Mouse (Mus musculus): ENCODE measurements around the gene Usp36. TPM values are rescaled to one million over a fixed set of nuclear protein-coding genes. Genes with fewer than 3 reads are reported as not detected.

Usp36 gene
- total and polyA plus RNA-seq, 2 experiments, result 2.7 to 12.3 TPM

GRCm38 (mm10) chr11:118295026-118295425 is 5.0 kb upstream of the Usp36 start:
- no peak overlapping the region for H3K27ac ChIP-seq (replicated peaks; ENCODE audit: insufficient read depth, low read depth, low read length)
- H3K27me3 ChIP-seq (ENCODE audit: control insufficient read depth, insufficient read depth, low read length), result no peaks in the 10 kb centered on the region
- no peaks in the 10 kb centered on the region for H3K36me3 ChIP-seq (ENCODE audit: control insufficient read depth, insufficient read depth, low read length)
- TF ChIP-seq CTCF (IDR thresholded peaks at IDR 0.05; ENCODE audit: low read depth, low read length) (no peak), POLR2A (IDR thresholded peaks at IDR 0.05; ENCODE audit: extremely low read depth, insufficient read depth, low read length) (no peak)
- H3K9ac ChIP-seq (ENCODE audit: low read depth, low read length), result no peak overlapping the region
- no peaks in the 10 kb centered on the region for H3K79me2 ChIP-seq (ENCODE audit: control insufficient read depth, insufficient read depth, low read length)
- H3K4me1 ChIP-seq (ENCODE audit: control insufficient read depth, insufficient read depth, low read length), result 0 out of 2 replicates have a peak, but pooled peaks cover 3% of the 10 kb centered on the region
- no peak for DNase-seq (ENCODE audit: extremely low read depth, low read depth, low spot score)
- H3K4me3 ChIP-seq (ENCODE audit: insufficient read depth, low read depth, low read length), result no peak overlapping the region
- WGBS, result 80% methylated on average over 2 of the region's 2 CpGs

DNA sequence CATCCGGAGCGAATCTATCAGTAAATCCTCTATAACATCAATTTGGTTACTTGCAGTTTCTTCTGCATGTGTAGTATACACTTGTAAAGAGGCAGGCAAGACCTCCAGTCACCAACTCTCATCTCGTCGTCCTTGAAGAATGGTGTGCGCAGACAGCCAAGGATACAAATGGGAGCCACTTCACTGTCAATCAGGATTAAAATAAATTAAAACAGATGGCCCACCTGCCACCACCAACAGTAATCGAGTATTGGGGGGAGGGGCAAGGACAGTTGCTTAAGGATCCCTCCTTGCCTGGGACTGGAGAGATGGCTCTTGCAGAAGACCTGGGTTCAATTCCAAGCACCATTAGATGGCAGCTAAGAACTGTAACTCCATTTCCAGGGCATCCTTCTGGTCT is 2.6 kb upstream of the Usp36 start:
- WGBS, result 76% methylated on average over 6 of the region's 6 CpGs
- TF ChIP-seq POLR2A (IDR thresholded peaks at IDR 0.05; ENCODE audit: extremely low read depth, insufficient read depth, low read length) (no peak), CTCF (IDR thresholded peaks at IDR 0.05; ENCODE audit: low read depth, low read length) (no peak)
- no peak for DNase-seq (ENCODE audit: extremely low read depth, low read depth, low spot score)
- no peak overlapping the region for H3K4me3 ChIP-seq (ENCODE audit: insufficient read depth, low read depth, low read length)
- peaks cover 9% of the 10 kb centered on the region for H3K4me1 ChIP-seq (ENCODE audit: control insufficient read depth, insufficient read depth, low read length)
- H3K79me2 ChIP-seq (ENCODE audit: control insufficient read depth, insufficient read depth, low read length), result peaks cover 10% of the 10 kb centered on the region; the same call in 1 of the 2 replicates
- no peaks in the 10 kb centered on the region for H3K27me3 ChIP-seq (ENCODE audit: control insufficient read depth, insufficient read depth, low read length)
- H3K27ac ChIP-seq (replicated peaks; ENCODE audit: insufficient read depth, low read depth, low read length), result no peak overlapping the region
- H3K9ac ChIP-seq (ENCODE audit: low read depth, low read length), result no peak overlapping the region
- H3K36me3 ChIP-seq (ENCODE audit: control insufficient read depth, insufficient read depth, low read length), result no peaks in the 10 kb centered on the region

GRCm38 (mm10) chr11:118289562-118289961 is 482 bp downstream of the Usp36 start:
- Histone ChIP-seq H3K79me2 (ENCODE audit: control insufficient read depth, insufficient read depth, low read length) (peaks cover 12% of the 10 kb centered on the region; the same call in 1 of the 2 replicates), H3K4me3 (ENCODE audit: insufficient read depth, low read depth, low read length) (peak overlapping the region; percentile 79), H3K27ac (replicated peaks; ENCODE audit: insufficient read depth, low read depth, low read length) (peak overlapping the region; percentile 69), H3K4me1 (ENCODE audit: control insufficient read depth, insufficient read depth, low read length) (peaks cover 9% of the 10 kb centered on the region), H3K27me3 (ENCODE audit: control insufficient read depth, insufficient read depth, low read length) (no peaks in the 10 kb centered on the region), H3K9ac (ENCODE audit: low read depth, low read length) (peak overlapping the region; percentile 81), H3K36me3 (ENCODE audit: control insufficient read depth, insufficient read depth, low read length) (peaks cover 9% of the 10 kb centered on the region; the same call in 1 of the 2 replicates)
- under 1% methylated on average over 22 of the region's 22 CpGs for WGBS
- DNase-seq (ENCODE audit: extremely low read depth, low read depth, low spot score), result peak; percentile 45
- TF ChIP-seq POLR2A (IDR thresholded peaks at IDR 0.05; ENCODE audit: extremely low read depth, insufficient read depth, low read length) (no peak), CTCF (IDR thresholded peaks at IDR 0.05; ENCODE audit: low read depth, low read length) (no peak)

DNA sequence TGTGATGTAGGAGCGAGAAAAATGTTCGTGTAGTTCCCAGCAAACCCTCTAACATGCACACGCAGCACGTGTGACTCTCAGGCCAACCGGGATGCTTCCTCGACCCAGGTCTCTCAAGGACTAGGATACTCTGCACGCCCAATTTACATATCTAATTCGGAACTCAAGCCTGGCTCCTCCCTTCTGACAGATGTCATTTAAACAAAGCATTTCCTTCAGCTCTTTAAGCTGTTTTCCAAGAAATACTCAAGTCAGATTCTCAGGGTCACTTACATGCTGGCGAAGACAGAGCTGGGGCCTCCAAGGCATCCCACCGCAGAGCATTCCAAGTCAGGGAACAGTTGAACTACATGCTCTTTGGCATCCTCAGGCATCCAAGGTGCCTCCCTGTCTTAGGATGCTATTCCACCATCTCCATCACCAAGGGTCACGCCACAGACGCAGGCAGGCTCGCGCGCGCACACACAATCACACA is 970 bp downstream of the Usp36 start:
- WGBS, result 4% methylated on average over 16 of the region's 16 CpGs
- peaks cover 9% of the 10 kb centered on the region for H3K4me1 ChIP-seq (ENCODE audit: control insufficient read depth, insufficient read depth, low read length)
- peaks cover 12% of the 10 kb centered on the region; the same call in 1 of the 2 replicates for H3K79me2 ChIP-seq (ENCODE audit: control insufficient read depth, insufficient read depth, low read length)
- H3K9ac ChIP-seq (ENCODE audit: low read depth, low read length), result peak overlapping the region; percentile 81
- H3K27ac ChIP-seq (replicated peaks; ENCODE audit: insufficient read depth, low read depth, low read length), result no peak overlapping the region
- H3K27me3 ChIP-seq (ENCODE audit: control insufficient read depth, insufficient read depth, low read length), result no peaks in the 10 kb centered on the region
- DNase-seq (ENCODE audit: extremely low read depth, low read depth, low spot score), result peak; percentile 10
- H3K36me3 ChIP-seq (ENCODE audit: control insufficient read depth, insufficient read depth, low read length), result peaks cover 13% of the 10 kb centered on the region; the same call in 1 of the 2 replicates
- peak overlapping the region; percentile 79 for H3K4me3 ChIP-seq (ENCODE audit: insufficient read depth, low read depth, low read length)
- TF ChIP-seq POLR2A (IDR thresholded peaks at IDR 0.05; ENCODE audit: extremely low read depth, insufficient read depth, low read length) (no peak), CTCF (IDR thresholded peaks at IDR 0.05; ENCODE audit: low read depth, low read length) (no peak)

DNA sequence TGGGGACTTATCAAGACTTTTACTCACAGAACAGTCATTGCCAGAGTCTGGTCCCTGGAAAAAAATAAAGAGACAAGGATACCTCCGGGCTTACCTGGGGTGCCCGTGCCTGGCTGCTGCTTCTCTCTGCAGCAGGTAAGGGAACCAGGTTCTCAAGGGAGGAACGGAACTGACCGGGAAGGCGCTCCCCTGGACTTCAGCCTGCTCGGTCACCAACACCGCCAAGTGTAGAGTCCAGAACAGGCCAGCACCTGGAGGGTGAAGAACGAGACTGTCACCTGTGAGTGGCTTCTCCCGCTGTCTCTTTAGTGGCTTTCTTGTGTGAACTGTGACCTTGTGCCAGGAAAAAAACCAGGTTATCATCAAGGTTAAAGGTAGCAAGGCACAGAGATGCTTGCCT is 2.5 kb downstream of the Usp36 start:
- Histone ChIP-seq H3K9ac (ENCODE audit: low read depth, low read length) (no peak overlapping the region), H3K4me3 (ENCODE audit: insufficient read depth, low read depth, low read length) (no peak overlapping the region), H3K27ac (replicated peaks; ENCODE audit: insufficient read depth, low read depth, low read length) (no peak overlapping the region), H3K4me1 (ENCODE audit: control insufficient read depth, insufficient read depth, low read length) (peaks cover 9% of the 10 kb centered on the region), H3K27me3 (ENCODE audit: control insufficient read depth, insufficient read depth, low read length) (no peaks in the 10 kb centered on the region), H3K36me3 (ENCODE audit: control insufficient read depth, insufficient read depth, low read length) (peaks cover 21% of the 10 kb centered on the region; the same call in 1 of the 2 replicates), H3K79me2 (ENCODE audit: control insufficient read depth, insufficient read depth, low read length) (peaks cover 12% of the 10 kb centered on the region; the same call in 1 of the 2 replicates)
- DNase-seq (ENCODE audit: extremely low read depth, low read depth, low spot score), result no peak
- no peak for TF ChIP-seq CTCF (IDR thresholded peaks at IDR 0.05; ENCODE audit: low read depth, low read length)
- no peak for TF ChIP-seq POLR2A (IDR thresholded peaks at IDR 0.05; ENCODE audit: extremely low read depth, insufficient read depth, low read length)
- WGBS, result 88% methylated on average over 9 of the region's 9 CpGs

DNA sequence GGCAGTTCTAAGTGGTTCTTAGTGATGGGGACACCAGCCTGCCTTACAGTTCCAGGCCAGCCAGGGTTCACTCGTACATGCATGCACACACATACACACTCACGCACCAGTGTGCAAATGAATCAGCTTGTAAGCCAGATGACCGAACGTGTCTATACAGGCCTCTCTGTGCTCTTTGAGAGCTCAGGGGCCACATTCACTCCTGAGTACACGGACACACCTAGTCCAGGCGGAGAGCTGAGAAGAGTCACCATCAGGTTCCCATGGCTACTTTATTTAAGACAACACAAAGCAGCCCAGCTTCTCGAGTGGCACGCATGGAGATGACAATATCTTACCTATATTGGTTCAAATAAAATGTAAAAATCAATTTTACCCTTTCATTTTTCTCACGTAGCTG is 3.6 kb downstream of the Usp36 start:
- TF ChIP-seq POLR2A (IDR thresholded peaks at IDR 0.05; ENCODE audit: extremely low read depth, insufficient read depth, low read length) (no peak), CTCF (IDR thresholded peaks at IDR 0.05; ENCODE audit: low read depth, low read length) (no peak)
- 91% methylated on average over 9 of the region's 9 CpGs for WGBS

More for the DNA sequence above, 3.6 kb downstream of the Usp36 start:
- H3K36me3 ChIP-seq (ENCODE audit: control insufficient read depth, insufficient read depth, low read length), result peaks cover 21% of the 10 kb centered on the region; the same call in 1 of the 2 replicates
- peaks cover 9% of the 10 kb centered on the region for H3K4me1 ChIP-seq (ENCODE audit: control insufficient read depth, insufficient read depth, low read length)
- no peak overlapping the region for H3K27ac ChIP-seq (replicated peaks; ENCODE audit: insufficient read depth, low read depth, low read length)
- no peak overlapping the region for H3K9ac ChIP-seq (ENCODE audit: low read depth, low read length)
- no peak overlapping the region for H3K4me3 ChIP-seq (ENCODE audit: insufficient read depth, low read depth, low read length)
- no peak for DNase-seq (ENCODE audit: extremely low read depth, low read depth, low spot score)
- no peaks in the 10 kb centered on the region for H3K27me3 ChIP-seq (ENCODE audit: control insufficient read depth, insufficient read depth, low read length)
- H3K79me2 ChIP-seq (ENCODE audit: control insufficient read depth, insufficient read depth, low read length), result peaks cover 12% of the 10 kb centered on the region; the same call in 1 of the 2 replicates

Data from liver, adult 2 months (tissue).